Mouse (Mus musculus): ENCODE results near the gene Epb42. TPM values are rescaled to one million over a fixed set of nuclear protein-coding genes. Genes with fewer than 3 reads are reported as not detected.
"Not testable (repeated sequence)": the region's sequence is repeated elsewhere in the genome, so short reads cannot be mapped to it uniquely, and the experiment has no call there.

The Epb42 gene
- polyA plus RNA-seq, 1 experiment = 14.1 TPM

DNA sequence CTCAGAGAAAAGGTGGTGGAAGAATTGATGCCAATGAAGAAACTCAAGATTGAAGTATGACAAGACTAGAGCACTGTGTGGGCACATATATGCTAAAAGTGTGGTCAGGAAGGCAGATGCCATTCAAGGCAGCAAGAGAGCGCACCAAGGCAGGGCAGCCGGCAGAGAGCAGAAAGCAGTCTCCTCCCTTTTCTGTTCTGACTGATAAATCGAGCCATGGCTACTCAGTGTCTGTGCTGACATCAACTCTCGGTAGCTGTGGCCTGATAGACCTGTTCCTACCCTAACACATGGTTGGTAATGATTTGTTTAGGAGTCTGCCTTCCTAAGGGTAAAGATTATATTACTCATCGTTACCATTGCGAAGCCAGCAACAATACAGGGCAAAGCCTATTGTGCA is 19.0 kb upstream of the Epb42 start:
- H3K36me3 ChIP-seq (ENCODE audit: control insufficient read depth) = no peaks in the 10 kb centered on the region
- TF ChIP-seq TAL1 (IDR thresholded peaks at IDR 0.05; ENCODE audit: low read length) (peak; percentile 38; the same call in 1 of the 3 replicates), GATA1 (IDR thresholded peaks at IDR 0.05; ENCODE audit: low read length) (no peak)
- peaks cover 25% of the 10 kb centered on the region for H3K27me3 ChIP-seq (ENCODE audit: control insufficient read depth)
- peaks cover 36% of the 10 kb centered on the region for H3K4me1 ChIP-seq (ENCODE audit: control insufficient read depth)
- peak overlapping the region; percentile 15 for H3K4me3 ChIP-seq (replicated peaks)
- H3K9me3 ChIP-seq (ENCODE audit: control insufficient read depth, low read length) = no peaks in the 10 kb centered on the region

DNA sequence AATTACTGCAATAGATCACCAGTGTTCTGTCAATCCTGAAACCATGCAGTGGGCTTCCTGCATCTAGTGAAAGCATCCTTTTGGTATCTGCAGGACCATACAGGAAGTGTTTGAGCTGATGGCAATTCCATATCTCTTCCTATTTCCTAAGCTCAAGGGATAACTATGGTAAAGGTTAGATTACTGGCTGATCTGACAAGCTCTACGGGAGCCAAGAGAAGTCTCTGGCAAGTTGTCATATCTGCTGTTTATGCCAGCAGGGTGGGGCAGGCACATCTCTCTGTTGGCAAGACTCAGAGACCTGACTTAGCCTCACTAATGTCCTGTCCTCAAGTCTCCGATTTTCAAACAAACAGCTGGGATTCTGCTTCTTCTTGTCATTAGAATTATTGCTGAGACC is 17.2 kb upstream of the Epb42 start:
- Histone ChIP-seq H3K36me3 (ENCODE audit: control insufficient read depth) (no peaks in the 10 kb centered on the region), H3K4me1 (ENCODE audit: control insufficient read depth) (peaks cover 37% of the 10 kb centered on the region), H3K27me3 (ENCODE audit: control insufficient read depth) (peaks cover 21% of the 10 kb centered on the region), H3K9me3 (ENCODE audit: control insufficient read depth, low read length) (no peaks in the 10 kb centered on the region), H3K4me3 (replicated peaks) (no peak overlapping the region)
- TF ChIP-seq TAL1 (IDR thresholded peaks at IDR 0.05; ENCODE audit: low read length) = no peak
- peak; percentile 26; the same call in 1 of the 2 replicates for TF ChIP-seq GATA1 (IDR thresholded peaks at IDR 0.05; ENCODE audit: low read length)

DNA sequence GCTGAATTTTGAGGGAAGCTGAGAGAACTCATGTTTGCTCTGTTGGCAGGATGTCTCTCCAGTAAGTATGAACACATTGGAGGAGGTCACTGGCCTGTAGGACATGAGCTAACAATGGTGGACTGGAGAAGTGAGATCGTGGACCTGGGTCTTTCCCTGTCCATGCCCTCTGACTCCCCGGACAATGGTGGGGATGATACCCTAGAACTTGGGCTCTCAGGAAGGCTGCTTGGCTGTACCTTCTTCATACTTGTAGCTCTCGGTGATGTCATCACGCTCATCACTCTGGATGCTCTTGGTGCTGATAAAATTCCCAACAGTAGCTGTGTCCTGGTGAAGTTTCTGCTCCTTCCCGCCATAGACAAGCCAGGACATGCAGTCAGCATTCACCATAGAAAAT is 15.3 kb upstream of the Epb42 start:
- Histone ChIP-seq H3K9me3 (ENCODE audit: control insufficient read depth, low read length) (no peaks in the 10 kb centered on the region), H3K4me3 (replicated peaks) (no peak overlapping the region), H3K27me3 (ENCODE audit: control insufficient read depth) (peaks cover 16% of the 10 kb centered on the region), H3K4me1 (ENCODE audit: control insufficient read depth) (peaks cover 37% of the 10 kb centered on the region), H3K36me3 (ENCODE audit: control insufficient read depth) (no peaks in the 10 kb centered on the region)
- TF ChIP-seq TAL1 (IDR thresholded peaks at IDR 0.05; ENCODE audit: low read length) (no peak), GATA1 (IDR thresholded peaks at IDR 0.05; ENCODE audit: low read length) (no peak)

DNA sequence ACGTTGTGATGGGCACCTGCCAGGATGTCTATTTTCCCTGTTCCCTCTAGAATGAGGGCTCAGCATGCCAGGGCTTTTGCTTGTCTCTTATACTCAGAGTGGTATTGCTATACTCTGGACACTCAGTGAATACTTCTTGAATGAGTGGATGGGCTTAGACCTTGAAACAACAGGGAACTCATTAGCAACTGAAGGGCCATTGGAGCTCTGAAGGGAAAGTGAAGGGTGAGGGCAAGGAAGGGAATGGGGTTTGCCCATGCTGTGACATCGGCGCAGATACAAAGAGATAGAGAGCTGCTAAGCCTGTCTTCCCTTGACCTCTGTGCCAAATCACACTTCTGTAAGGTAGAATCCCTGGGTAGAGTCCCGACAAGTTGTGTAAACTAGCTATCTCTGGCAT is 8.8 kb upstream of the Epb42 start:
- H3K36me3 ChIP-seq (ENCODE audit: control insufficient read depth) = no peaks in the 10 kb centered on the region
- no peak for TF ChIP-seq GATA1 (IDR thresholded peaks at IDR 0.05; ENCODE audit: low read length)
- TF ChIP-seq TAL1 (IDR thresholded peaks at IDR 0.05; ENCODE audit: low read length) = no peak
- no peaks in the 10 kb centered on the region for H3K9me3 ChIP-seq (ENCODE audit: control insufficient read depth, low read length)
- H3K27me3 ChIP-seq (ENCODE audit: control insufficient read depth) = peaks cover 6% of the 10 kb centered on the region
- peaks cover 7% of the 10 kb centered on the region for H3K4me1 ChIP-seq (ENCODE audit: control insufficient read depth)
- no peak overlapping the region for H3K4me3 ChIP-seq (replicated peaks)

DNA sequence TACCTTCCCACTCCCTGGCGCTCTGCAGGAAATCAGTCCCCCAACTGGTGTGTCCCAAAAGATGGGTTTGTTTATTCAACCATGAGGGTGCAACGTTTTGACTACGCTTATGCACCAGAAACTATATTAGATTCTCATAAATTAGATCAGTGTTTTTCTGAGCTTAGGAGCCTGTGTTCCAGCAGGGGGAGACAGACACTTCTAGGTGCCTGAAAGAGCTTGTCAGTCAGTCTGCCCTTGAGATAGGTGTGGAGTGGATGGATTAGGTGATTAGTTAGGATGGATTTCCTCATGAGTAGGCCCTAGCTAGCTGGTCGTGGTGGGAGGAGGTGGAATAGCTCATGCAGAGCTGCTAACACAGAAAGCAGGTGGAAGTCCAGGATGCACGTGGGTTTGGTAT is 4.2 kb upstream of the Epb42 start:
- TF ChIP-seq GATA1 (IDR thresholded peaks at IDR 0.05; ENCODE audit: low read length) (no peak), TAL1 (IDR thresholded peaks at IDR 0.05; ENCODE audit: low read length) (no peak)
- Histone ChIP-seq H3K4me3 (replicated peaks) (no peak overlapping the region), H3K36me3 (ENCODE audit: control insufficient read depth) (peaks cover 7% of the 10 kb centered on the region), H3K27me3 (ENCODE audit: control insufficient read depth) (no peaks in the 10 kb centered on the region), H3K9me3 (ENCODE audit: control insufficient read depth, low read length) (peaks cover 2% of the 10 kb centered on the region), H3K4me1 (ENCODE audit: control insufficient read depth) (peaks cover 32% of the 10 kb centered on the region)

DNA sequence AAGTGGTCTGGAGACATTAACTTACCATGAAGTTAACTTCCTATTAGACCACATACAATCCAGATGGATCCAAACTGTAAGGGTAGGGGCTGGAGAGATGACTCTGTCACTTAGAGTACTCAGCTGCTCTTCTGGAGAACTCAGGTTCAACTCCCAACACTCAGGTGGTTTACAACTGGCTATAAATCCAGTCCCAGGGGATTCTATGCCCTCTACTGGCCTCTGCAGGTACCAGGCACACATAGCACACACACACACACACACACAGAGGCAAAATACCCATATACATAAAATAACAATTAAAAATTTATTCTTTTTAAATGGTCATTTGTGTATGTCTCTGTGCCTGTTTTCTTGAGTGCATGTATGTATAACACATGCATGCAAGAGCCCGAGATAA is 2.5 kb upstream of the Epb42 start:
- peaks cover 40% of the 10 kb centered on the region for H3K4me1 ChIP-seq (ENCODE audit: control insufficient read depth)
- TF ChIP-seq GATA1 (IDR thresholded peaks at IDR 0.05; ENCODE audit: low read length) = no peak
- TF ChIP-seq TAL1 (IDR thresholded peaks at IDR 0.05; ENCODE audit: low read length) = no peak
- H3K4me3 ChIP-seq (replicated peaks) = no peak overlapping the region
- no peaks in the 10 kb centered on the region for H3K27me3 ChIP-seq (ENCODE audit: control insufficient read depth)
- peaks cover 2% of the 10 kb centered on the region for H3K9me3 ChIP-seq (ENCODE audit: control insufficient read depth, low read length)
- peaks cover 24% of the 10 kb centered on the region for H3K36me3 ChIP-seq (ENCODE audit: control insufficient read depth)

DNA sequence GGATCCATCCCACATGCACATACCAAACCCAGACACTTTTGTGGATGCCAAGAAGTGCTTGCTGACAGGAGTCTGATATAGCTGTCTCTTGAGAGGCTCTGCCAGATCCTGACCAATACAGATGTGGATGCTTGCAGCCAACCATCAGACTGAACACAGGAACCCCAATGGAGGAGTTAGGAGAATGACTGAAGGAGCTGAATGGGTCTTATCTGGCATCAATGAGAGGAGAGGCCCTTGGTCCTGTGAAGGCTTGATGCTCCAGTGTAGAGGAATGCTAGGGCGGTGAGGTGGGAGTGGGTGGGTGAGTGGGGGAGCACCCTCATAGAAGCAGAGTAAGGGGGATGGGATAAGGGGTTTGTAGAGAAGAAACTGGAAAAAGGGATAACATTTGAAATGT is 2.0 kb upstream of the Epb42 start:
- H3K9me3 ChIP-seq (ENCODE audit: control insufficient read depth, low read length); H3K4me3 ChIP-seq (replicated peaks); H3K27me3 ChIP-seq (ENCODE audit: control insufficient read depth): not testable (repeated sequence)
- peaks cover 29% of the 10 kb centered on the region for H3K36me3 ChIP-seq (ENCODE audit: control insufficient read depth)
- peaks cover 44% of the 10 kb centered on the region for H3K4me1 ChIP-seq (ENCODE audit: control insufficient read depth)

DNA sequence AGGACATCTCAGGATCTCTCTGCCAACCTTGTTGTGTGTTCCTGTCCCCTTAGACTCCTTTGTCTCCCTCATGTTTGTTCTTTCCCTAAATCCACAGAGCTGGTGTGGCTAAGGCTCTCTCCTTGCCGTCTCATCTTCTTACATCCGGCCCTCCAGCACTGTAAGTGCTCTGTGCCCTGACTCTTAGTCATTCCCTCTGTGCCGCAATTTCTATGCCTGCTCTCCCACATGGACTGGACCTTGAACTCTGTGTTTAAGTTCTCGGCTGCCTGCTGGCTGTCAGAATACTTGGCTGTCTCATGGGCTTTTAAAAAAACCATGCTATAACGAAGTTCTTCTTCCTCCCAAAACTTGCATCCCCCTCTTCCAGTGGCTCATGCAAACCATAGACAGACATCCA is 14.0 kb downstream of the Epb42 start:
- Histone ChIP-seq H3K9me3 (ENCODE audit: control insufficient read depth, low read length) (no peaks in the 10 kb centered on the region), H3K4me1 (ENCODE audit: control insufficient read depth) (peaks cover 38% of the 10 kb centered on the region), H3K27me3 (ENCODE audit: control insufficient read depth) (peaks cover 2% of the 10 kb centered on the region; the same call in 1 of the 2 replicates), H3K4me3 (replicated peaks) (no peak overlapping the region), H3K36me3 (ENCODE audit: control insufficient read depth) (peaks cover 100% of the 10 kb centered on the region)
- TF ChIP-seq GATA1 (IDR thresholded peaks at IDR 0.05; ENCODE audit: low read length) (no peak), TAL1 (IDR thresholded peaks at IDR 0.05; ENCODE audit: low read length) (no peak)

DNA sequence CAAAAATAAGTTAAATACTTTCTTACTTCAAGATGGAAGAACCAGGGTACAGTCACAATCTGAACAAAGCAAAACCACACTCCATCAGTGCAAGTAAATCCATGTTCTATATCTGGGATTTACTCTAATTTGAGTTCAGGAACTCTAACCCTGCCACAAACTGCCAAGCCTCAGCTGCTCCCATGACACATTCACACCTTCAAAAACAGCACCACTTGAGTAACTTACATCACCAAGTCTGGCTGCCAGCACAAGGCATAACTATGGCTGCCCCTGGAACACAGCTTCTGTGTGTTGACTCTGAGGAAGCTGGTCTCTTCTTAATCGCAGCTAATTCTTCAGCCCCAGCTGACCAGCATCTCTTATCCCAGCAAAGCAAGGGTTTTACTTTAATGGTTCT is 19.7 kb downstream of the Epb42 start:
- H3K4me3 ChIP-seq (replicated peaks) = no peak overlapping the region
- H3K9me3 ChIP-seq (ENCODE audit: control insufficient read depth, low read length) = no peaks in the 10 kb centered on the region
- peaks cover 92% of the 10 kb centered on the region for H3K36me3 ChIP-seq (ENCODE audit: control insufficient read depth)
- H3K4me1 ChIP-seq (ENCODE audit: control insufficient read depth) = no peaks in the 10 kb centered on the region; the same call in none of the 2 replicates
- TF ChIP-seq TAL1 (IDR thresholded peaks at IDR 0.05; ENCODE audit: low read length) (no peak), GATA1 (IDR thresholded peaks at IDR 0.05; ENCODE audit: low read length) (no peak)
- no peaks in the 10 kb centered on the region for H3K27me3 ChIP-seq (ENCODE audit: control insufficient read depth)

DNA sequence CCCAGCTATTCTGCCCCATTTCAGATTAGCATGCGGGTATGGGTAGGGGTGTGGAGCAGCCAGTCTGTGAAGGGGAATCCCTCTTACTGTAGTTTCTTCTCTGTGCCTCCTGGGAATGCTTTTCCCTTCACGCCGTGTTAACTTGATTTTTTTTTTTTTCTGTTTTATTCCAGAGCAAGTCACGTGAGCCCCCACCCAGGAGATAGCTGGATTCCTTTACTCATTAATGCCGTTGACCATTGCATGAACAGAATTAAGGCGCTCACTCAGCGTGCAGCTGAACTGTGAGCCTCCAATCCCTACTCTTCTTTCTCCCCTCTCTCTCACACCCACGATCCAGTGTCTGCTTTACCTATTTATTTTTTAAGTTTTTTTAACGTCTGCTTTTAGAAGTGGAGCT is 20.6 kb downstream of the Epb42 start:
- Histone ChIP-seq H3K4me3 (replicated peaks) (no peak overlapping the region), H3K27me3 (ENCODE audit: control insufficient read depth) (no peaks in the 10 kb centered on the region), H3K36me3 (ENCODE audit: control insufficient read depth) (peaks cover 92% of the 10 kb centered on the region), H3K9me3 (ENCODE audit: control insufficient read depth, low read length) (no peaks in the 10 kb centered on the region), H3K4me1 (ENCODE audit: control insufficient read depth) (no peaks in the 10 kb centered on the region; the same call in 1 of the 2 replicates)
- TF ChIP-seq GATA1 (IDR thresholded peaks at IDR 0.05; ENCODE audit: low read length) = no peak
- no peak for TF ChIP-seq TAL1 (IDR thresholded peaks at IDR 0.05; ENCODE audit: low read length)
